Mouse (Mus musculus) testis, adult 2 months (tissue): ENCODE results near the gene Gramd4. TPM values are rescaled to one million over a fixed set of nuclear protein-coding genes. Genes with fewer than 3 reads are reported as not detected.

Experiments
- H3K27ac ChIP-seq: fragments of 200-500 bp; 2 replicates; pipeline ENCODE4 v1.5.1; 2012; ENCODE audit warnings: low read depth, low read length; ENCODE audit not compliant: control insufficient read depth, insufficient read depth
- H3K27me3 ChIP-seq: fragments of 200-500 bp; 2 replicates; pipeline ENCODE4 v1.6.1; 2012; ENCODE audit warnings: mild to moderate bottlenecking, low read length, moderate library complexity; ENCODE audit not compliant: control insufficient read depth, insufficient read depth
- H3K36me3 ChIP-seq: fragments of 200-500 bp; 2 replicates; pipeline ENCODE4 v1.6.1; 2012; ENCODE audit warnings: mild to moderate bottlenecking, low read length; ENCODE audit not compliant: control insufficient read depth, insufficient read depth
- H3K4me1 ChIP-seq: fragments of 200-500 bp; 2 replicates; pipeline ENCODE4 v1.6.1; 2012; ENCODE audit warnings: low read length; ENCODE audit not compliant: control insufficient read depth, insufficient read depth
- H3K4me3 ChIP-seq: fragments of 200-500 bp; 2 replicates; pipeline ENCODE4 v1.5.1; 2012; ENCODE audit warnings: low read depth, mild to moderate bottlenecking, low read length, moderate library complexity, mixed read lengths; ENCODE audit not compliant: control insufficient read depth
- CTCF ChIP-seq: fragments of 200-500 bp; IDR thresholded peaks from 2 replicates; pipeline ENCODE4 v1.5.1; 2012; ENCODE audit warnings: low read depth, mild to moderate bottlenecking, inconsistent platforms, low read length, moderate library complexity; ENCODE audit not compliant: control insufficient read depth, insufficient read depth, insufficient replicate concordance
- POLR2A ChIP-seq: fragments of 200-500 bp; IDR thresholded peaks from 2 replicates; pipeline ENCODE4 v1.6.1; 2012; ENCODE audit warnings: low read depth, mild to moderate bottlenecking, inconsistent platforms, low read length, moderate library complexity; ENCODE audit not compliant: control insufficient read depth
- polyA plus RNA-seq: library from polyadenylated mRNA; depleted of rRNA; stranded (reverse); fragments of >200 nt; gene quantifications from 2 replicates; pipeline ENCODE4 v1.2.3, GENCODE M21; 2012

Gramd4 gene
- polyA plus RNA-seq, 1 experiment = 1.6 TPM

DNA sequence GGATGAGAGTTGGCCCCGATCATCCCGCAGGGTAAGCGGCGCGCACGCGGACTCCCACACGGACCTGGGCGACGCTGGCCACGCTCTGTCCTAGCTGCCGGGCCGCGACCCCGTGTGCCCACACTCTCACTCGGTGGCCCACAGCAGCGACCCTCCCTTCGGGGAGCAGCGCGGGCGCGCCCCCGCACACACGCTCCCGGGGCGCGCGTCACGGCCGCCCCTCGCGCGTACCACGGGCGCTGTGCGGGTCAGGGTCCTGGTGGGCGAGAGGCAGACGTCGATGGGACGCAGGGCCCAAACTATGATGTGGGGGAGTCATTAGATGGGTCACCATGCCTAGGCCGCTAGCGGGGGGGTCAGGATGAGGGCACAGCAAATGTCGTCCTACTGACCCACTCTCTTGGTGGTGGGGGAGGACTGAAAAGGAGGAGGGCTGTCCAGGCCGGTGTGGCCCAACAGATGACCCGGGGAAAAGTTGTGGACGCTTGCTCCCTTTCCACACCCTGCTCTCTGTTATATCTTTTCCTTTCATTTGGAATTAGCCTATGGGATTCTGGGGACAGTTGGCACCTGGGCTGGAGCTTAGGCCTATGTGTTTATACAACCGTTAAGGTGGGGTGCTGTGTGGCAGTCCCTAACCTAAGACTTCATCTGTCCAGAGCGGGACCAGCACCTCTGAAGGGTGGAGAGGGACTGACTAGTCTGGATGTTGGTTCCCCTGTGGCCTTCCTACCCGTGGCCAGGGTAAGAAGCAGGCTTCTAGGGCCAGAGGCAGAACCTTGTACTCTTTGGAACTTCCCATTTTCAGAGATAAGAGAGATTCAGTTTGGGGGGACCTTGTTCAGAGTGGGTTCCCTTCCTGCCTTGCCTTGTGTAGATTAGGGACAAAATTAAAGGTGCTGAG lies 1.7 kb downstream of the Gramd4 start:
- Histone ChIP-seq H3K27me3 (no peaks in the 10 kb centered on the region), H3K4me3 (peak overlapping the region; percentile 86)
- no peak for TF ChIP-seq POLR2A
- no peak for TF ChIP-seq CTCF

DNA sequence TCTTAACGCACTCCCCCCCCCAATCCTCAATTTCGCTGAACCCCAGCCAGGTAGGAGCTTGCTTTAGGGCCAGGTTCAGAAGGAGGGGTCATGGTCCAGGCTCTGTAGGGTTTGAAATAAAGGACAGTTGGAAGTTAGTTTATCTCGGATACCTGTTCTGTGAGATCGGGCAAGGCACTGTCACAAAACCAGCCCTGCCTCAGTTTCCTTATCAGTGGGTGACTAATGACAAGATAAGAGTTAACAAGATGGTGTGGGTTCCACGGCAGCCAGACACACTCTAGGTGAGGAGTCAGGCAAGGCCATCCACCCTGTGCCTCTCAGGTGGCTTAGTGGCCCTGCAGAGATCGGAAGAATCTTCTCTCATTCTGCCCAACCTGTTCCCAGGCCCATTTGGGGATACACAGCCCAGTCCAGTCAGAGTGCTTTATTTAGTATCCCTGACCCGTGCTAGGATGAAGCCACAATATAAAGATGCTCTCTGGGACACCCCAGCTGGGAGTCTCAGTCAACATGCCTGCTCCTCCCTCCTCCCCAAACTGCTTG lies 2.4 kb downstream of the Gramd4 start:
- Histone ChIP-seq H3K27ac (no peak overlapping the region), H3K36me3 (no peaks in the 10 kb centered on the region), H3K27me3 (no peaks in the 10 kb centered on the region), H3K4me3 (no peak overlapping the region), H3K4me1 (peaks cover 12% of the 10 kb centered on the region)
- TF ChIP-seq POLR2A = no peak
- no peak for TF ChIP-seq CTCF

More for the DNA sequence above, 1.7 kb downstream of the Gramd4 start:
- no peaks in the 10 kb centered on the region for H3K36me3 ChIP-seq
- H3K4me1 ChIP-seq = peaks cover 12% of the 10 kb centered on the region
- H3K27ac ChIP-seq = no peak overlapping the region

DNA sequence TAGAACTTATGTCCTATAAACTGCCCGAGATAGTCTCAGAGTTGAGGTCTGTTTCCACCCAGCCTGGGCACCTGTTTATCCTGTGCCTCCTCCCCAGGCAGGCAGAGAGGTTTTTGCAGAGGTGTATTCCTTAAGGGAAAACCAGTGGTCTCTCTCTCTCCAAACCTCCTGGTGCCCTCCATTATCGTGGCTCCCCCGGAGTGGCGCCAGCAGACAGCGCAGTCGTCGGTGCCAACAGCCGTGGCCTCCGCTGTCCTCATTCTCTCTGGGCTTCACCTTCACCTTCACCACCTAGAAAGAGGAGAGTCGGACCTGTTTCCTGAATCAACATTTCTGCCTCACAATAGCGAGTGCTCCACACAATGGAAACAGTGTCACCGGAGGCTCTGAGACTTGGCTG lies 3.1 kb downstream of the Gramd4 start:
- Histone ChIP-seq H3K27me3 (no peaks in the 10 kb centered on the region), H3K4me3 (no peak overlapping the region), H3K36me3 (no peaks in the 10 kb centered on the region), H3K4me1 (peaks cover 12% of the 10 kb centered on the region), H3K27ac (no peak overlapping the region)
- no peak for TF ChIP-seq POLR2A
- TF ChIP-seq CTCF = no peak

DNA sequence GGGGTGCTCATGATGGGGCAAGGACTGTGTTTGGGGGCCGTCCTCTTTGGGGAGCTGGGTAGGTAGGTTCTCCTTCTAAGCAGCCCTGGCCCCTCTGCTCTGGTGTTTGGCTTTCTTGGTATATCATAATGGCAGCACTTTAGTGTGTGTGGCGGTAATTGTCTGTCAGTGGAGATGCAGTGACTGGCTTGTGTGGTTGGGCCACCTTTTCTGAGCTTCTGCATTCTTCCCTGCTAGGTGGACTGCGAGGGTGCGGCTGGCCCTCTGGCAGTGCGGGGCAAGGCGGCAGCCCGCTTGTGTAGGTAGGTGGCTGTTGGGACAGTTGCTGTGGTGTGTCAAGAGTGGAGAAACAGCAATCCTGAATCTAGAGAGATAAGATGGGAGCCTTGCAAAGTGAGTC lies 3.7 kb downstream of the Gramd4 start:
- no peak for TF ChIP-seq POLR2A
- no peak for TF ChIP-seq CTCF
- Histone ChIP-seq H3K36me3 (no peaks in the 10 kb centered on the region), H3K27me3 (no peaks in the 10 kb centered on the region), H3K27ac (no peak overlapping the region), H3K4me1 (peaks cover 12% of the 10 kb centered on the region), H3K4me3 (no peak overlapping the region)

DNA sequence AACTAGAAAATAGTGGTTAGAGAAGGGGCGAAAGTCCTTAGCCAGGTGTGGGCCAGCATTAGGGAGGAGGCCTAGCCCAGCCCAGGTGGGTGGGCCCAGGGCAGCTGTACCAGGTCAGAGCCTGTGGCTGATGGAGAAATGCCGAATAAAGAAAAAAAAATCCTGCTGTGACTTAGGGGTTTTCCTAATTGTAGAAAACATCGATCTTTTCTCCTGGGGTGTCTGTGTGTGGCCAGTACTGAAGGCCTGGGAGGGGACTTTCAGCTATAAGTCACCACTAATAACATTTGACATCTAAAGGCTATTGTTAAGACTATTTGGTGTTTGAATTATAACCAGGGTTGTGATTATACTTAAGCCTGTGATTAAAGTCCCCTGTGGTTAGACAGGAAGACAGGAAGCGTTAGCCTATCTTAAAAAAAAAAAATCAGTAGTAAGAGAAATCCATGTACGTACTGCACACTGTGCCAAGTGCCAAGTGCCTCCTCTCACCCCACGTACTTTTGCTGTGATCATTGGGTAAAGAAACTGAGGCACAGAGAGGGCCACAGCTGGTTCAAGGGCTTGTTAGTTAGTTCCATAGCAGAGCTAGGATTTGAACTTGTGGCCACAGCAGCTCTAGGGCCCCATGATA lies 4.5 kb downstream of the Gramd4 start:
- H3K27me3 ChIP-seq = no peaks in the 10 kb centered on the region
- H3K4me3 ChIP-seq = no peak overlapping the region
- H3K4me1 ChIP-seq = peaks cover 12% of the 10 kb centered on the region
- H3K27ac ChIP-seq = no peak overlapping the region
- no peaks in the 10 kb centered on the region for H3K36me3 ChIP-seq
- TF ChIP-seq POLR2A (no peak), CTCF (no peak)

DNA sequence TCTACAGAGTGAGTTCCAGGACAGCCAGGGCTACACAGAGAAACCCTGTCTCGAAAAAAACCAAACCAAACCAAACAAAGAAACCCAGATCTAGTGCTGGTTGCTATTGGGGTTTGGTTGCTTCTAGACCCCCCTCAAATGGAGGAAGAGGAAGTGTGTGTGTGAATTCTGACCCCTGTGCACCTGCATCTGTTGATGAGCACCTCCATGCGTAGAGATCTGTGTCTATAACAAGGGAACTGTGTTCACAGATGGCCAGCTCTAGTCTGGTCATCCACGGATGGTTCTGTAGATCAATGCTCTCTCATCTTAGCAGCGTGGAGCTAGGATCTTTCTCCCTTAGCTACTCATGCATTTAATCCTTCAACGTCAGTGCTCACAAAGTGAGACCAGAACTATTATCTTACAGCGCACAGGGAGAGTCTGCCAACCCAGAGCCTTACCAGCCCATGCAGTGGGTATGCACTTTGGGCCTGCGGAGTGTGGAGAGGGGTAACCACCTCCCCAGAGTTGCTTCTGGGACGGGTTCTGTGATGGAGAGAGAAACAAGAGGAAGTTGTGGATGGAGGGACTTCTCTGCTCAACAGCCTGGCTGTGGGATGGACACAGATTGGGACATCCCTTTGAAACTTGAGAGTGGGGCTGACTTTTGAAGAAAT lies 6.8 kb downstream of the Gramd4 start:
- H3K4me1 ChIP-seq = peaks cover 2% of the 10 kb centered on the region
- H3K27me3 ChIP-seq = no peaks in the 10 kb centered on the region
- no peak overlapping the region for H3K27ac ChIP-seq
- no peaks in the 10 kb centered on the region for H3K36me3 ChIP-seq
- TF ChIP-seq POLR2A (no peak), CTCF (no peak)
- H3K4me3 ChIP-seq = no peak overlapping the region

DNA sequence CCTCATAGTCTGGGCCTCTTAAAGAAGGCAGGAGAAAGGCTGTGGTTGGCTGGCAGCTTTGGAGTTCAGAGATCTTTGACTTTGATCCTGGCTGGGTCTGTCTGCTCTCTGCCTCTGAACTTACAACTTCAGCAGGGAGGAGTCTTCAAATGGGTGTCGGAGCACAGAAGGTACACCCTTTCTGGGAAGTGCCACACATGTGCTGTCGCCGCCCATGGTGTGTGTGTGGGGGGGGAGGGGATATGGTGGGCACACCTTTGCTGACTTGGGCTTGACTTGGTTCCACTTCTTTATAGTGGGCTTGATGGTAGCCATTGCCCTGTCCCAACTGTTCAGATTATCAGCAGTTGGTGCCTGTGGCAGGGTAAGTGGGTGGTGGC lies 7.3 kb downstream of the Gramd4 start:
- Histone ChIP-seq H3K27me3 (no peaks in the 10 kb centered on the region), H3K27ac (no peak overlapping the region), H3K4me1 (no peaks in the 10 kb centered on the region), H3K36me3 (no peaks in the 10 kb centered on the region), H3K4me3 (no peak overlapping the region)
- TF ChIP-seq POLR2A = no peak
- TF ChIP-seq CTCF = no peak
